Mouse (Mus musculus) cerebellum, postnatal 14 days (tissue): ENCODE data around the gene Mast4.

ENCODE experiments used
- DNase-seq, 2 experiments: peaks; one replicate each; pipeline ENCODE4 v3.0.0; 2021; ENCODE audit warnings: mixed read lengths in 2 of 2

The Mast4 gene

DNA sequence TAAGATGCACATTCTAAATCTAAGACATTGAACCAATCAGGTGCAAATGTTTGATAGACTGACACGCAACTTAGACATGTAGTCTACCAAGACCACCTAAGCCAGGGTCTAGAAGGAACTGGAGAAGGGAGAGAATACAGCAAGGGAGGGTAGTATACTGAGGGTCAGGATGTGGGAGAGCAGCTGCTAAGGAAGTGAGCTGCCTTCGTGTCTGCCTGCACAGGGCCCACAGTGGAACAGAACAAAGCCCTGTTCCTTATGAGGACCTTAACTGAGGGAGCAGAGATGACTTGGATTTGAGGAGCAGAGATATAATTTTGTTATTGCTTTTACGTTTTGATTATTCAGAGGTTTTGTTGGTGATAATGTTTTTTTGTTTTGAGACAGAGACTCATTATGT lies 138.4 kb downstream of the Mast4 start:
- no peak for DNase-seq

DNA sequence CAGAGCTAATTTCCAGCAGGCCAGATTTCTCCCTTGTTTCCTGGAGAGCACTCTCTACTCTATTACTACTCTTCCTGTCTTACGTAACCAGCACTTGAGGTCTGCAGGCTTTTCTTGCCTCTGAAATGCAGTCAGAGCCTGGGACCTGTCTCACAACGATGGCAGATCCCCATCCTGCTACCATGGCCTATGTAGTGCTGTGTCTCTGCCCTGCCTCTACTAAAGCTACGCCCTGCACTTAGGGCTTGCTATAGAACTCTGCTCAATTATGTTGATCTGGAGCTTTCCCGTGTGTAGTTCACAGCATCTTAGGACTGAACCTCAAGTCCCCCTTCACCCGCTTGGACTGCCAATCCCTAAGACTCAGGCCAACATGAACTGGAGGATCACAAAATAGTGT lies 150.7 kb downstream of the Mast4 start:
- DNase-seq: no peak

DNA sequence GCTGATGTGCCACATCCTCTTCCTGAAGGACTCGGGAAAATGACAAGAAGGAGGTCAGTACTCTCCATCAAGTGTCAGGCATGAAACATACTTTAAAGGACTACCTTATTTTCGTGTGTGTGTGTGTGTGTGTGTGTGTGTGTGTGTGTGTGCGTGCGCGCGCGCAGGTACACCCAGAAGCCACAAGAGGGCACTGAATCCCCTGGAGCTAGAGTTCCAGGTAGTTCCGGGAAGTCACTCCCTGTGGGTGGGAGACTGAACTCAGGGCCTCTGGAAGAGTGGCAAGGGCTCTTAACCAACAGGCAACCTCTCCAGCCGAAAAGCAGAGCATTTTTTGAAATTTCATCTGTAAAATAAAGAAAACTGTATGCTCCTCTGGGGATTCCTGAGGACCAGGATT lies 152.5 kb downstream of the Mast4 start:
- DNase-seq: no peak

DNA sequence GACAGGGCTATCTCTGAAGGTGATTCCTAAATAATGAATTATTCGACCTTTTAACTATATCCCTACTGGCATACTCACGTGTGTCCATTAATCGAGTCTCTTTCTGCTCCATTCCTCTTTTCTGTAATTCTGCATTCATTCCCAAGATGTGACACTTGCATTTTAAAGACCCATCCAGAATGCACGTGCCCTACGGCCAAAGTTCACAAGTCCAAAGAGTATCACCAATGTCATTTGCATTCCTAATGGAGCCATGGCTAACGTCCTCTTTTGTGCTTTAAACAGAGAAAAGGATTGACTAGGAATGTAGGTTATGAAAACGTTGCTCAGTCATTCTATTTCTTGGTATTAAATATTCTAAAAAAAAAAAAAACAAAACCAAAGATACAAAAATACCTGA lies 157.4 kb downstream of the Mast4 start:
- no peak for DNase-seq

DNA sequence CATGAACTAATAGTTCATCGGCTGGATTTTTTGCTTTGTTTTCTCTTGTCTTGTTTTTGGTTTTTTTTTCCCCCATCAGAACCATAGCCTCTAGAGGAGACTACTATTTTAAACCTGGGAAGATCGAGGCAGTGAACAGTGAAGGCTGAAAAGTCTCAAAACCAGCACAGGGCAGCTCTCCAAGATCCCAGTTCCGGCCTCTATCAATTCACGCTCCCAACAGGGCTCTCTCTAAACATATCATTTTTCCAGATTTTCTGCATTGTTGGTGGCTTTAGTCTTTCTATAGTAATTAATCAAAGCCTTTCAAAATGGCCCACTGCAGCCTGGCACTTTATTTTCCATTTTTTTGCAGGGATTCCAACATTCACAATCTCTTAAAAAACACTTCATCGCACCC lies 159.9 kb downstream of the Mast4 start:
- DNase-seq: peak in 1 of 2 experiments; percentile 6

DNA sequence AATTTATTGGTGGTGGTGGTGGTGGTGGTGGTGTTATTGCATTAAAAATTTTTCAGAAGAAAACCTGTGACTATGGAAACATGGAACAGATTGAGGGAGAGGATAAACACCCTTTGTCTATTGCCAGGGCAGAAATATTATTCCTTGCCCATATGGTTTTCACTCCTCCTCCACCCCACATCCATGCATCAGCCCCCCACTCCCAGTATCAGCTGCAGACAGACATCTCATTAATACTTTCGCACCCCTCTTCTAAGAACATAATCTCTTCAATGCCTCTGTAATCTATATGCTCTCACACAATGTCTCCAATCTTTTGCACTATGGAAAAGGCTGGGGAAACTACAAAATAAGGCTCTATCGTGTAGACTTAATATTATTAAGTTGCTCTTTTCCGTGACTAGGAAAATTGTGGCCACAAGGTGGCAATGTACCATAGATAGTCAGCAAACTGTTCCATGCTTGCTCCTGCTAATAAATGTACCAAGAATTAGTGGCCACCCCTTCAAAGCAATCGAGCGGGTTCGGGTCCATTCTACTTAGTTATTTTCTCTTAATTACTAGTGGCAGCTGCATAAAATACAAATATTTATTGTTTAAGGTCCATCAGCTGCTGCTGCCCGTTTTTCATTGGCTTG lies 160.6 kb downstream of the Mast4 start:
- peak; percentile 81 to 83 for DNase-seq

DNA sequence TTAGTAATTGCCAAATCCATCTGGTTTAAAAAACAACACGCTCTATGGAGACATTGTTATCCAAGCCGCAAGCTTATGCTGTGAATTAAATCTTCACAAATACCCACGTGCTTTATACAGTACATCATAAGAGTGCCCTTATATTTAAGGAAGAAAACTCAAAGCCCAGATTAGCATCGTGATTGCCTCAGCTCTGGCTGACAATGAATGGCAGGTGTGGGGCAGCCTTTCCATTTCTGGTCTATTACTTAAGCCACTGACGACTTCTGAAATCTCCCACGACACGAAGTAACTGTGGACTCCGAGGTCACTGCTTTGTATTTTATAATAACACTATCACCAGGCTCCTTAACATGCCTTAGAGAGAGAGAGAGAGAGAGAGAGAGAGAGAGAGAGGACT lies 182.4 kb downstream of the Mast4 start:
- no peak for DNase-seq

DNA sequence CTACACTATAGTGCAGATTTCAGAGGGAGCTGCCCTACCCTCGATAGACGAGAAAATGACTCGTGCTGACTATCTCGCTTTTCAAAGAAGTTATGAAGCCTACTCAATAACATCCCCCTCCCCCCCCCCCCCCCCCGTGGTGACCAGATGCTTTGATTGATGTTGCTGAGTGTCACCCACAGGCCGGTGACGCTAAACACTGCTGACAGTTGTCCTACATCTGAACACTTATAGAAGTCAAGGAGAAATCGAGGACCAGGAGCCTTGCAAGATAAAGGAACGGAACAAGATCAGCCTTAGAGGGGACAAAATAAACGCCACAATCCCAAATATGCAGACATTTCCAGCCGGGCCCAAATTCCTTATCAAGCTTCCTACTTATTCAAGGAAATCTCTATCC lies 183.1 kb downstream of the Mast4 start:
- no peak for DNase-seq

DNA sequence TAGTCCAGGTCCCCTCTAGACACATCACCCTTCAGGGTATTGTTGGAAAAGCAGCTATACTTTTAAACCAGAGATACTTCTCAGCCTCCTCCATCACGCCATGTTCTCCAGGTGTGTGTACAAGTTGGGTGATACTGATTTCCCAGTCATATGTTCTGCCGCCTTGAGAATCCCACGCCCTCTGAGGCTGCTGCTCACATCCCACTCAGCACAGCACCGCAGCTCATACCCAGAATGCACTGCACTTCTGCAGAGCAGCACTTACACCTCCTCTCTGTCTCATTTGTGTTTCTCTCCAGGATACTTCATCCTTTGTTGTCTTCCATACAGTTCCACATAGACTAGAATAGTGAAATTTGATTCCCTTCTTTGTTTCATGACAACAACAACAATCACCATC lies 183.6 kb downstream of the Mast4 start:
- DNase-seq: no peak

DNA sequence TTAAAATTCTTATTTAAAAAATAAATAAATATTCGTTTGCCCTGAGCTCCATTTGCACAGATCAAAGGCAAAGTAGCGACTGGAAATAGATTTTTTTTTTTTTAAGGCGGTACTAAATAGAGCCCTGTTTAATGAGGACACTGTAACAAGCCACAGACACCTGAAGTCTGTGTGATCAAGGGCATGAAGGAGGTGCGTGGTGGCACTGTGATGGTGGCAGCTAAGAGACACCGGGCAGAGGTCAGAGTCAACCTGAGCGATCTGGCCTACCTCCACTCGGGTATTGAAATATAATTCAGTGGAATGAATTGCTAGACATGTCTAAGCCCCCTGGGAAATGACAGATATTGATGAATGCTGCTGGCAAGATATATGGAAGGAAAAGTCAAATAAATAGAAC lies 184.9 kb downstream of the Mast4 start:
- DNase-seq: no peak

DNA sequence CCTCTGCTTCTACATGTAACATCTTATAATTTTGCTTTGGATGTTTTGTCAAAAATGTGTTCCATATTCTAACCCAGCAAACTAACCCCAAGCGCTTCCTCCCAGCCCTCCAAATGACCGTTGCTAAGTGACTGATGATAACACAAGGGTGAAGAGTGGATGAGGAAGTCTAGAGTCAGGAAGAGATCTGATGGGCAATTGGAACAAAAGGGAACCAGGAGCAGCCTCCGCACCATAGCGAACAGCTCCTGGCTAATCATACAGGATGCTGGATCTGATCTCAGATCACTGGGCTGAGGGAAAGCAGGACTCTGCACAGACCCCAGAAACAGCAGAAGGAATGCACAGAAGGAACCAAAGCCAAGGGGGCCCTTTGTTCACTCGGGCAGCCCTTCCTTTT lies 190.0 kb downstream of the Mast4 start:
- no peak for DNase-seq

DNA sequence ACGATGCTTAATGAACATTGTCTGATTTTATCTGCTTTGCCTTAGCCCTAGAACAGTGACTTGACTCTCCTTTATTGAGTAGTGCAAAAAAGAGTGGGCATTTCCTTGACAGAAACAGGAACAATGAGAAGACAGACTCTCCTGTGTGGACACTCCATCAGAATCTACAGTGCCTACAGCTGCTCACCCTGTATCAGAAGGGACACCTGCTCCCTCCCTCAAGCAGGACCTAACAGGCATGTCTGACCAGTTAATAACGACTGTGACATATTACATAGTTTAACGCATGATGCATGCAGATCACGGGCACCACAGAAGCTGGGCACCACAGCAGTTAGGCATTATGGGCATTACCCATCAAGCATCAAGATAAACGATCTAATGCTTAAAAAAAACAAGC lies 193.0 kb downstream of the Mast4 start:
- DNase-seq: no peak

DNA sequence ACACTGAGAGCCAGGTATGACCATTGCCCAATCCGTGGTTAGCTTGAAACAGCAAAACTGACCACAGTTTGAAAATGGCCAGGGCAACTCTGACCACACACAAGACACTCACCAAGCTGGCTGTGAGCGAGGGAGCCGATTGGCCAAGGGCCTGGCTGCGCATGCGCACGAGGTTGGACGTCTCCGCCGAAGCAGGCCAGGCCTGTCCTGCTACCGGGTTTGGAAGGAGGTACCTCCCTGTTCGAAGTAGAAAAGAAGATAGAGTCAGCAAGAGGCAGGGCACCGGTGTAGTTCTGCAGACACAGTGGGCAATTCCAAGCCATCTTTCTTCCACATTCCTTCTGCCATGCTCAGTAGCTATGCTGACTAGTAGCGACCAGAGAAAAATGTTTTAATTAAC lies 194.2 kb downstream of the Mast4 start:
- DNase-seq: no peak

DNA sequence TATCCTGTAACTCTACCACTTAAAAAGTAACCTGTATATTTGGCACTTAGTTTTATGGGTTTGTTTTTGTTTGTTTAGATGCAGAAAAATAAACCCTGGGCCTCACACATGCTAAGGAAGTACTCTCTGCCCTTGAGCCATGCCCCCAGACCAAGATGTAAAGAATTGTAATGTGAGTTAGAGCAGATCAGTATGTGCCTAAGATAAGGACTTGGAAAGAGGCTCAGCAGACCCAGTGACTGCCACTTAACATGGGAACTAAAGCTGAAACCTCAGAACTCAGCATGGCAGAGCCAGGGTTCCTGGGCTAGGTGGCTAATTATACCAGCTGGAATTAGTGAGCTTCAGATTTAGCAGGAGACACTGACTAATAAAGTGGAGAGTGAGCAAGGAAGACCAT lies 196.0 kb downstream of the Mast4 start:
- DNase-seq: no peak

DNA sequence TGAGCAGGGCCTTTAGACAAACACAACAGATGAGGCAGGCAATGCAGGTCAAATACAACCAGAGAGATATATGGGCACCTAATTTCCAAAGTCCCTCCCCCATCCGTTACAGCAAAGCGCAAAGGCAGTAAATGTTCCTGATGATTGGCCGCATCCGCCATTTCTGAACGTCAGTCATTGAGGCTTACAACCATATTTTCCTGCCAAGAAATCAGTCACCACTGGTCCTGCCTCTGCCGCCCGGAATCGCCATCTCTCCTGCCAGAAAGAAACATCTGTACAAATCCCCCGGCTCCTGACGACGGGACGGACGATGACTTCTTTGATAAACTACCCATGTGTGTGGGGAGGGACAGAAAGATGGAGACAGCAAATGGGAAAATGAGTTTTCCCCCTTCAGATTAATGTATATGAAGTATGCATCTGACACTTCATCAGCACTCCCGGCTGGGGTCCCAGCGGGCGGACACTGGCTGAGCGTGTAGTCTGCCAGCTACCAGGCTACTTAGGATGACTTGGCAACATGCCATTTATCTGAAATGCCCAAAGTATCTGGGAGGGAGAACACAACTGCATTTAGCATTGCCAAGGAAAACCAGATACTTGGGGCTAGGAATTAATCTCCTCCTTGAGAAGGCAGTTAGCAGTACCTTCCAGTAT lies 198.9 kb downstream of the Mast4 start:
- DNase-seq: no peak

DNA sequence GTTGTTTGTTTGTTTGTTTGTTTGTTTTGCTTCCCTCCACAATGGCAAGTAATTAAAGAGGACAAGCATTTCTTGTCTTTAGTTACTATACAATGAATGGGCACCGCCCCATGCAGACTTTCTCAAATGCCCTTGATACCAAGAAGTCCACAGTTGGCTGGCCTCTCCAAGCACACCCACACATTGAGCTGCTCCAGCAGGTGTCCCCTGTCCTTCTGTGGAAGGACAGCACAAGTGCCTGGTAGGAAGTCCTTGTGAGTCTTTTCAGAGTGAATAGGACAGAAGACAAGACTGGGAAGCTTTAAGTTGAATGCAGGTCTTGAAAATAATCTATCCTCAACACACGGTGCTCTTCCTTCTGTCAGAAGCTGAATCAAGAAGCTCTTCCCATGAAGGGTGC lies 202.5 kb downstream of the Mast4 start:
- DNase-seq: no peak

DNA sequence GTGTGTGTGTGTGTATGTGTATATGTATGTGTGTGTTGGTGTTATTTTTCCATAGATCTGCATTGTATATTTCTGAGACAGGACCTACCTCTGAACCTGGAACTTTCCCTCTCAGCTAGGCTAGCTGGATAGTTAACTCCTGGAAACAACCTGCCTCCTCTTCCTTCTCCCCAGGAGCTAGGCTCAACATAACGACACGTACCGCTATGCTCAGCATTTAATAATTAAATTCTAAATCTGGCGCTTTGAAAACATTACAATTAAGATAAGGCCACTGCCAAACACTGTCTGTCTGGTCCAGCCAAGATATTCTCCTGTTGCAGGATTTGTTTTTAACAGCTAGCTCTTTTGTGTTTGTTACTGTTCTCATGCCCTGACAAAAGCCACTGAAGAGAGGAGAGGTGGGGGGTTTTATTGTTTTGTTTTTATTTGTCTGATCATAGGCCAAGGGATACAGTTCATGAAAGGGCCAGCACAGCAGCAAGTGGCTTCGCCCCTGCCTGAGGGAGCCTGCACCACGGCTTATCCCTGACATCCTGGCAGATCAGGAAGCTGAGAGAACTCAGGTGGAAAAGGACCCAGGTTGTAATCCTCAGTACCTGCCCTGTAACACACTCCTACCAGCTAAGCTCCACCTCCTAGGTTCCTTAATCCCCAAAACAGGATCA lies 205.0 kb downstream of the Mast4 start:
- no peak for DNase-seq

DNA sequence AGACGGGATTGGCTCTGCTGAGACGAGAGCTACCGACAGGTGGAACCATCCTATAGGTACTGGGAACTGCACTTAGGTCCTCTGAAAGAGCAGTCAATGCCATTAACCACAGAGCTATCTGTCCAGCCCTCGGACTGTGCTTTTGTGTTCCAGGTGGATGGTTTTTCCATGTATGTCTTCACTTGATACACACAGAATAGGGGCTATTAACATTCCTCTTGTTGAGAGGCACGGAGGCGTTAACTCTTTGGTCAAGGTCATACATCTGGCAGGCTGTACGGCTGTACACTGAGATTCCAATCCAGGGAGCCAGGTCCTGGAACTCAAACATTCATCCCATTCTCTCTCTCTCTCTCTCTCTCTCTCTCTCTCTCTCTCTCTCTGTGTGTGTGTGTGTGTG lies 205.6 kb downstream of the Mast4 start:
- DNase-seq: no peak

DNA sequence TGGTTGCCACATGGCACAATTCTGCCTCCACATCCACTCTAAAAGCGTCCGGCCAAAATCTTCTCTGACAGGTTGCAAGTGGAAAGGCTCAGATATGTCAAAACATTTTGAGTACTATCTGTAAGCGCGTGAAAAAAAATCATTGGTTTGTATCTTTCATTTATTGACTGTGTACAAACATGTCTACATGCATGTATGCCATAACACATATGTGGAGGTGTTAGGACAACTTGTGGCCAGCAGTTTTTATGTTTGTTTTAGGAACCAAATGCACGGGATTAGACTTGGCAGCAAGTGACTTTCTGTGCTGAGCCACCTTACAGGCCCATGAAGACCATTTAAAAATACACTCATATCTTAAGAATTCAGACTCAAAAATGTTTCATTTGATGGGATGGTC lies 206.7 kb downstream of the Mast4 start:
- DNase-seq: no peak

DNA sequence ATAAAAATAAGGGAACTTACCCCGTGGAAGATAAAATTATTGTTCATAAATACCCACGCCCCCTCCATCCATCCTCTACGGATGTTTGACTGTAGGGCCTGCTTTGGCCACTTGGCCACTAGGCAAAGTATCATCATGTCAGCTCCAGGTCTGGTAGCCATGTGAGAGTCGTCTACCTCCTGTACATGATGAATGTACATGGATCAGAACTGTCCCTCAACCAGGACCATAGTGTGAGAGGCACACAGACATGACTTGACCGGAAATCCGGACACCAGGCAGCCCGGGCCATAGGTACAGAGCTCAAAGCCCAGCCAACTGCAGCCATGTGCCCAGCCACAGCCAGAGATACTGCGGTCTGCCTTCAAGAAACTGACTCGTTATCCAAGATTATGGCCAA lies 210.6 kb downstream of the Mast4 start:
- DNase-seq: no peak

DNA sequence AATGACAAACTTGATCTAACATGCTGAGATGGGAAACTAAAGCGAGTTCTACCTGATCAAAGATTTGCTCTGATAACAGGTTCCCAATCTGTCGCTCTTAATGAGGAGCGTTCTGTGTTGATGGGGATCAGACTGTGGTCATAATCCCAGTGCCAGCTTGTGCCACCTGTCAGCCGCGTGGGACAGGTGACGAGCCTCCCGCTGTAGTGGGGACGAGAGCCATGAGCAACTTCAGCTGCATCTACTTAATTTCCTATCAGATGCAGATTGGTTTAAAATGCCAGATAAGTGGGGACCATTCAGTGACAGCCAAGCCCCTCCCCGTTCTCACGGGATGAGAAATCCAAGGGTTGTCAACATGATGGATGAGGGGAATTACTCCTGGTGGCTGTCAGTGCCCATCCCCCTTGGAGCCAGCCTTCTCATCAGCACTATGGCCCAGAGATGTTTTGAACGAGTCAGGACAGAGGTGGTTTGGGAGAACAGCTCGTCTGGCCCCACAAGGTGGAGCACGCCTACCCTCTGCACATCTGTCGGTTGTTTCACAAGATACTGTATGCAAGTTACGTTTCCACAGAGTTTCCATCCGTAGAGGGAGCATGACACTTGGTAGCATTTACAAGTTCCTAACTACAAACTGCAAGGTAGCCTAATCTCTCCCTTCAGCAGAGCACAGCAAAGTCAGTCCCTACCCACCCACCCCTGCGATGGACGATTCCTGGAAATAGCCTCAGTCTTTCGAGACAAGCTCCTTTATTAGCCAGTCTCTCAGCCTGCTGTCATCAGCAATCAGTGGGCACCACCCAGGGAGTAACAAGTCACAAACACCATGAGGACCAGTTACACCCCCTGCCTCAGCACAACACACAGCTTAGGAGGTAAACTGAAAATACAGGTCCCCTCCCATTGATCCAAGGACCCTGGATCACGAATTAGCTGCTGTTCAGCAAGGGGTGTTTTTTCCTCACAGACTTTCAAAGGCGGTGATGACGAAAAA lies 212.2 kb downstream of the Mast4 start:
- DNase-seq: peak; percentile 31 to 37

DNA sequence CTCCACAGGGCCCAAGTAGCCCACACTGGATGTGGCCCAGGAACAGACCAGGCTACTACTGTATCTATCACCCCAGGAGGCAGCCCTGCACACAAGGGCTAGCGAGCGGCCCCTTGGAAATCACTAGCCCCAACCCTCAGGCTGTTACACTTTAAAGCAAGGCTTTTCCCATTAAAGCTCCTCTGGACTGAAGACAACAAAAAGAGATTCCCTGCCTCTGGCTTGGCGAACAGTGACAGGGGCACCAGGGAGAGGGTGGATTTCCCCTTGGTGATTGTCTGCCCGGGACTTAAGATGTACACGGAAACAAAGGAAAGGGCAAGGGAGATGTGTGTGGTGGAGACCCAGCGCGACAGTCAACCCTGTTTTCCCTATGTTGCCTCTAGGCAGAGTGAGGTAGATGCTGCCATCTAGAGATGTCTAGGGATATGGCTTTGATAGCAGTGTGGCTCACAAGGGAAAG lies 213.6 kb downstream of the Mast4 start:
- peak; percentile 59 to 65 for DNase-seq

DNA sequence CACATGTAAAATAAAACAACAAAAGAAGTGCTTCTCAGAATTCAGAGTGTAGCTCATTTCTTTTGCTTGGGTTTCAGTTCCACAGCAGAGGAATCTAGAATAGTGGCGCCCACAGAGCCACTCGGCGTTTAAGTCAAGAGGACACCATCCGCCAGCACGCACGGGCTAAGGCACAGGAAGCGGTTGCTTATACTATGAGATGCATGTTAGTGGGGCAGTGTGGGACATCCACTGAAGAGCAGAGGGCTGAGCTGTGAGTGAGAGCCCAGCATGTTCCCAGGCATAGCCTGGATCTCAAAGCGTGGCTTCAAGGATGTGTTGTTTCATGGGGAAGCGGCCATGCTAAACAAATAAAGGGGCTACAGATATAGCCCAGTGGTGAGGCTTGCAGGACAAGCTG lies 214.6 kb downstream of the Mast4 start:
- no peak for DNase-seq
